Mouse (Mus musculus): ENCODE results near the gene Spa17.

DNA sequence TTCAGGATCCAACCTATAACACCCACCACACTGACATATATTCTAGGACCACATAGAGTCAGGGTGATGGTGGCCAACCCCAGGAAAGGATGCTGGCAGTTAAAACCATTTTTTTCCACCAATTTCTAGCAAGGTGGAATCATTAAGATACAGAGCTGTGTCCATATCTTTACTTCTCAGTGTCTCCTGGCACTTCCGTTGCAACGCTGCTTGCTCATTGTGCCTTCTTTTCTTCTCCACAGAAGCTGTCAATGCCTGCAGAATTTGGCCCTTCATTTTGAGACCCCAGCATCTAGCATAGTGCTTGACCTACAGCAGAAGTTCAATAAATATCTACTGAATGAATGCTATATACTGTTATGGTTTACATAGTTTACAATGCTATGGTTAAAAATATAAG lies 46.5 kb downstream of the Spa17 start:
- TF ChIP-seq POLR2A (IDR thresholded peaks at IDR 0.05; ENCODE audit: extremely low read depth, insufficient read depth, low read length), result no peak
- no peak for TF ChIP-seq CTCF (IDR thresholded peaks at IDR 0.05; ENCODE audit: low read depth, low read length)

Measured in liver, adult 2 months (tissue).